Comparison of ENCODE assay signal across 28 mouse cellular contexts in the genomic region with DNA sequence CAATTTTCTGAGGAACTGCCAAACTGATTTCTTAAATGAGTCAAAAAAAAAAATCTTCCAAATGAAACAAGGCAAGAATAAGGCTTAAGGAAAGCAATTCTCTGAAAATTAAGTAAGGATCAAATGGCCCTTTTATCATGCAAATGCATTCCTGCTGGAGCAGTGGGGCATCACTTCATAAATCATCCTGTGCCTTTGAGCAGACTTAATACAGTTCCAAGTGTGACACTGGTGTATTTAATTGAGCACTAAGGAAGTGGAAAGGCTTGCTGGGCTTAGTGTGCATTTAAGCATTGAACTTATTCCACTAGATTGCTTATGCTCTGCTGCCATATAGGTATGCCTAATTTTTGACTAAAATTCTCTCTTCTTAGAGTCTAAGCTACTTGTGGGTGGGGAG.
A peak's percentile ranks its signal among the peaks of the same experiment; 100 is the strongest.
DNase-seq lines count a peak whose midpoint lies in the region; ATAC-seq and TF ChIP-seq lines count a peak whose summit lies in the region.
"Had no signal": no experiment of that assay in that cellular context is flagged by ENCODE, and none has a peak within 500 bp of the region (broad histone marks: within the 10 kb centered on the region; RNA-seq: fewer than 3 reads in every experiment).

No protein-coding gene starts in this region.

- no peak overlapping the region for H3K4me2 ChIP-seq in hindbrain, embryonic 11.5 days (replicated peaks; ENCODE audit: low read depth, low read length)
- no peak overlapping the region for H3K4me2 ChIP-seq in neural tube, embryonic 11.5 days (ENCODE audit: low read depth)
- H3K4me2 ChIP-seq: embryonic facial prominence, embryonic 15.5 days; heart, embryonic 15.5 days; hindbrain, embryonic 15.5 days; intestine, embryonic 15.5 days had no signal

- ATAC-seq in hindbrain, embryonic 11.5 days (ENCODE audit: low FRiP score), result peak; percentile 82
- ATAC-seq in neural tube, embryonic 11.5 days (ENCODE audit: insufficient read depth, low FRiP score, low TSS enrichment), result peak; percentile 94
- ATAC-seq: intestine, embryonic 15.5 days had no signal

- no peaks in the 10 kb centered on the region for H3K4me1 ChIP-seq in hindbrain, embryonic 11.5 days (replicated peaks; ENCODE audit: control insufficient read depth, insufficient read depth, low read length)
- 0 out of 2 replicates have a peak, but pooled peaks cover 3% of the 10 kb centered on the region for H3K4me1 ChIP-seq in hindbrain, embryonic 10.5 days (replicated peaks)
- no peaks in the 10 kb centered on the region for H3K4me1 ChIP-seq in neural tube, embryonic 11.5 days (ENCODE audit: control insufficient read depth, insufficient read depth, low read length)
- H3K4me1 ChIP-seq in thymus, adult 2 months (replicated peaks; ENCODE audit: control insufficient read depth, insufficient read depth, low read length), result no peaks in the 10 kb centered on the region
- H3K4me1 ChIP-seq: embryonic facial prominence, embryonic 10.5 days; embryonic facial prominence, embryonic 15.5 days; heart, embryonic 10.5 days; heart, embryonic 15.5 days; hindbrain, embryonic 15.5 days; intestine, embryonic 15.5 days had no signal

- H3K9me3 ChIP-seq in hindbrain, embryonic 11.5 days (ENCODE audit: control insufficient read depth, low read length), result no peaks in the 10 kb centered on the region
- H3K9me3 ChIP-seq in hindbrain, embryonic 10.5 days, result no peaks in the 10 kb centered on the region
- no peaks in the 10 kb centered on the region for H3K9me3 ChIP-seq in neural tube, embryonic 11.5 days (ENCODE audit: control insufficient read depth, low read length)
- H3K9me3 ChIP-seq: embryonic facial prominence, embryonic 10.5 days; embryonic facial prominence, embryonic 15.5 days; heart, embryonic 10.5 days; heart, embryonic 15.5 days; hindbrain, embryonic 15.5 days; intestine, embryonic 15.5 days had no signal

- no peak overlapping the region for H3K4me3 ChIP-seq in hindbrain, embryonic 11.5 days (ENCODE audit: low read depth, low read length)
- no peak overlapping the region for H3K4me3 ChIP-seq in hindbrain, embryonic 10.5 days
- no peak overlapping the region for H3K4me3 ChIP-seq in neural tube, embryonic 11.5 days (ENCODE audit: low read depth, low read length)
- H3K4me3 ChIP-seq in thymus, adult 2 months (ENCODE audit: control insufficient read depth, insufficient read depth, low read length), result no peak overlapping the region
- H3K4me3 ChIP-seq: embryonic facial prominence, embryonic 10.5 days; embryonic facial prominence, embryonic 15.5 days; heart, embryonic 10.5 days; heart, embryonic 15.5 days; hindbrain, embryonic 15.5 days; intestine, embryonic 15.5 days had no signal

- H3K9ac ChIP-seq in hindbrain, embryonic 11.5 days (ENCODE audit: low read depth, low read length), result no peak overlapping the region
- no peak overlapping the region for H3K9ac ChIP-seq in neural tube, embryonic 11.5 days (ENCODE audit: low read length)
- H3K9ac ChIP-seq: embryonic facial prominence, embryonic 15.5 days; heart, embryonic 15.5 days; hindbrain, embryonic 15.5 days; intestine, embryonic 15.5 days; liver, embryonic 14.5 days had no signal

- no peaks in the 10 kb centered on the region for H3K27me3 ChIP-seq in hindbrain, embryonic 11.5 days (ENCODE audit: control insufficient read depth, insufficient read depth, low read length)
- no peaks in the 10 kb centered on the region for H3K27me3 ChIP-seq in hindbrain, embryonic 10.5 days (ENCODE audit: insufficient read depth, poor library complexity, severe bottlenecking)
- H3K27me3 ChIP-seq in neural tube, embryonic 11.5 days (ENCODE audit: control insufficient read depth, insufficient read depth, low read length), result no peaks in the 10 kb centered on the region
- H3K27me3 ChIP-seq in thymus, adult 2 months (ENCODE audit: control insufficient read depth, insufficient read depth, low read length), result no peaks in the 10 kb centered on the region
- H3K27me3 ChIP-seq: embryonic facial prominence, embryonic 15.5 days; heart, embryonic 15.5 days; hindbrain, embryonic 15.5 days; intestine, embryonic 15.5 days had no signal

- no peak overlapping the region for H3K27ac ChIP-seq in hindbrain, embryonic 11.5 days (ENCODE audit: low read depth, low read length)
- no peak overlapping the region for H3K27ac ChIP-seq in hindbrain, embryonic 10.5 days
- no peak overlapping the region for H3K27ac ChIP-seq in neural tube, embryonic 11.5 days (ENCODE audit: low read depth, low read length)
- no peak overlapping the region for H3K27ac ChIP-seq in thymus, adult 2 months (ENCODE audit: control insufficient read depth, insufficient read depth, low read length)
- H3K27ac ChIP-seq: embryonic facial prominence, embryonic 10.5 days; embryonic facial prominence, embryonic 15.5 days; heart, embryonic 10.5 days; heart, embryonic 15.5 days; hindbrain, embryonic 15.5 days; intestine, embryonic 15.5 days; liver, embryonic 14.5 days; macrophage had no signal

- TF ChIP-seq CTCF in thymus, adult 2 months (IDR thresholded peaks at IDR 0.05; ENCODE audit: borderline replicate concordance, control insufficient read depth, extremely low read depth, insufficient read depth, low read length, poor library complexity), result no peak

- no peak for TF ChIP-seq POLR2A in thymus, adult 2 months (IDR thresholded peaks at IDR 0.05; ENCODE audit: control insufficient read depth, extremely low read depth, insufficient read depth, low read length, poor library complexity)

- peak; percentile 13 for DNase-seq in hindbrain, embryonic 11.5 days (ENCODE audit: low spot score)
- DNase-seq in hindbrain, embryonic 10.5 days (ENCODE audit: low spot score), result no peak
- peak; percentile 40 for DNase-seq in neural tube, embryonic 11.5 days (ENCODE audit: low spot score)
- no peak for DNase-seq in neural tube, embryonic 10.5 days (ENCODE audit: extremely low spot score, low spot score)
- peak; percentile 18 for DNase-seq in embryo, embryonic 11 days
- peak; percentile 61 for DNase-seq in mesoderm, embryonic 11.5 days (ENCODE audit: low read depth, low spot score)
- DNase-seq in layer of hippocampus, adult 8-10 months (ENCODE audit: low spot score in 2 of 2), result no peak
- no peak for DNase-seq in thymus, adult 2 months
- DNase-seq: adrenal gland, postnatal 25 days; B cell, adult 2 months; cerebellum, adult 2 months; cerebellum, postnatal 14 days; gastrocnemius, postnatal 25 days; heart, adult 11 months; kidney, adult 9 months; kidney, postnatal 10 days; liver; lung, adult 2 months; lung, postnatal 10 days; thymus, postnatal 4 days had no signal

- no peaks in the 10 kb centered on the region for H3K36me3 ChIP-seq in hindbrain, embryonic 11.5 days (ENCODE audit: control insufficient read depth, insufficient read depth, low read length)
- H3K36me3 ChIP-seq in hindbrain, embryonic 10.5 days, result no peaks in the 10 kb centered on the region
- no peaks in the 10 kb centered on the region for H3K36me3 ChIP-seq in neural tube, embryonic 11.5 days (ENCODE audit: control insufficient read depth, insufficient read depth, low read length)
- H3K36me3 ChIP-seq in thymus, adult 2 months (ENCODE audit: control insufficient read depth, insufficient read depth, low read length), result no peaks in the 10 kb centered on the region
- H3K36me3 ChIP-seq: embryonic facial prominence, embryonic 10.5 days; embryonic facial prominence, embryonic 15.5 days; heart, embryonic 10.5 days; heart, embryonic 15.5 days; hindbrain, embryonic 15.5 days; intestine, embryonic 15.5 days had no signal

Comparison
In these comparisons a context has a peak if more than half of its experiments do, and no peak if none do; other contexts are left out.
1. DNase-seq: peak in hindbrain, embryonic 11.5 days (single experiment), neural tube, embryonic 11.5 days (single experiment), embryo, embryonic 11 days (single experiment) and mesoderm, embryonic 11.5 days (single experiment); none in hindbrain, embryonic 10.5 days (single experiment), neural tube, embryonic 10.5 days (single experiment), layer of hippocampus, adult 8-10 months (0 of 2) and thymus, adult 2 months (single experiment).